Mouse (Mus musculus) olfactory bulb, adult 2 months (tissue): ENCODE results near the gene Gm11027.

Source experiments
- CTCF ChIP-seq: fragments of 200-500 bp; IDR thresholded peaks from 2 replicates; pipeline ENCODE4 v1.5.1; 2012; ENCODE audit warnings: low read depth, mild to moderate bottlenecking, low read length, moderate library complexity; ENCODE audit not compliant: insufficient read depth
- POLR2A ChIP-seq: fragments of 200-500 bp; IDR thresholded peaks from 2 replicates; pipeline ENCODE4 v1.6.1; 2012; ENCODE audit warnings: mild to moderate bottlenecking, low read depth, low read length, moderate library complexity; ENCODE audit not compliant: insufficient read depth

DNA sequence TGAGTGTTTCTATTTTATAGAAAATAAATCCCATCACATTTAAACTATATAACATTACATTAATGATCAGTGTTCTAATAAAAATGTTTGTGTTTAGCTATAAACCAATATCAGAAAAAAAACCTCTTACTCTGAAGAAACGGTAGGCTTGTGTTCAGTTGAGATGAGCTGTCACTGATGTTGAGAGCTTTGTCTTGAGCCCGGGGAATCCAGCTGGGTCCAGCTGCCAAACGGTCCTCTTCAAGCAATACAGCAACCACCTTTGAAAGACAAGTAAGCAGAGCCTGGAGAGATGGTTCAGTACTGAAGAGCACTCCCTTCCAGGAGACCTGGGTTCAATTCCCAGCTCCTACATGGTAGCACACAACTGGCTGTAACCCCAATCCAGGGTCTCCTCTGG lies 45.7 kb upstream of the Gm11027 start:
- TF ChIP-seq CTCF (no peak), POLR2A (no peak)
